Mouse (Mus musculus) c-Kit-positive CD71-positive TER-119-positive erythroid progenitor cells, embryonic 14.5 days (primary cell): Measurements from ENCODE around the gene Ptprm.

Experiments used
- DNase-seq: peaks from one replicate; pipeline ENCODE4 v3.0.0-alpha.2; 2013; ENCODE audit warnings: low spot score

The Ptprm gene

GRCm38 (mm10) chr17:67071231-67072009 is 282.8 kb downstream of the Ptprm start:
- DNase-seq = no peak

- DNase-seq = no peak
These were observed 290.6 kb downstream of the Ptprm start for GRCm38 (mm10) chr17:67063611-67064010.

GRCm38 (mm10) chr17:67055681-67056080 is 298.6 kb downstream of the Ptprm start:
- DNase-seq = no peak

GRCm38 (mm10) chr17:67054202-67054601 is 300.1 kb downstream of the Ptprm start:
- no peak for DNase-seq

- no peak for DNase-seq
These were observed 301.5 kb downstream of the Ptprm start for GRCm38 (mm10) chr17:67052624-67053314.

GRCm38 (mm10) chr17:67047697-67048096 is 306.6 kb downstream of the Ptprm start:
- no peak for DNase-seq

GRCm38 (mm10) chr17:67038558-67038957 is 315.7 kb downstream of the Ptprm start:
- DNase-seq = no peak

- DNase-seq = no peak
These were observed 320.7 kb downstream of the Ptprm start for GRCm38 (mm10) chr17:67033547-67033946.

- no peak for DNase-seq
These were observed 322.2 kb downstream of the Ptprm start for GRCm38 (mm10) chr17:67032021-67032420.

GRCm38 (mm10) chr17:67031341-67031740 is 322.9 kb downstream of the Ptprm start:
- DNase-seq = no peak

- DNase-seq = no peak
These were observed 327.0 kb downstream of the Ptprm start for GRCm38 (mm10) chr17:67027274-67027673.

GRCm38 (mm10) chr17:67016501-67016900 is 337.8 kb downstream of the Ptprm start:
- no peak for DNase-seq

- no peak for DNase-seq
These were observed 341.0 kb downstream of the Ptprm start for GRCm38 (mm10) chr17:67013217-67013616.

- DNase-seq = no peak
These were observed 342.2 kb downstream of the Ptprm start for GRCm38 (mm10) chr17:67011836-67012583.

GRCm38 (mm10) chr17:67010136-67010535 is 344.1 kb downstream of the Ptprm start:
- DNase-seq = no peak

GRCm38 (mm10) chr17:67008137-67008536 is 346.1 kb downstream of the Ptprm start:
- DNase-seq = no peak

- no peak for DNase-seq
These were observed 347.4 kb downstream of the Ptprm start for GRCm38 (mm10) chr17:67006740-67007385.

- DNase-seq = no peak
These were observed 357.4 kb downstream of the Ptprm start for GRCm38 (mm10) chr17:66996882-66997281.

GRCm38 (mm10) chr17:66996016-66996415 is 358.2 kb downstream of the Ptprm start:
- DNase-seq = no peak

GRCm38 (mm10) chr17:66991815-66992214 is 362.4 kb downstream of the Ptprm start:
- DNase-seq = no peak

GRCm38 (mm10) chr17:66990761-66991160 is 363.5 kb downstream of the Ptprm start:
- no peak for DNase-seq

GRCm38 (mm10) chr17:66988014-66988413 is 366.2 kb downstream of the Ptprm start:
- no peak for DNase-seq
